Mouse (Mus musculus): ENCODE data around the gene Myo16.

The Myo16 gene

GRCm38 (mm10) chr8:10292600-10292999 lies 138.9 kb downstream of the Myo16 start:
- DNase-seq (ENCODE audit: extremely low spot score, low read depth, low spot score), result no peak

- no peak for DNase-seq (ENCODE audit: extremely low spot score, low read depth, low spot score)
Observed at GRCm38 (mm10) chr8:10300797-10301196, 147.1 kb downstream of the Myo16 start.

GRCm38 (mm10) chr8:10303061-10303460 lies 149.3 kb downstream of the Myo16 start:
- no peak for DNase-seq (ENCODE audit: extremely low spot score, low read depth, low spot score)

- no peak for DNase-seq (ENCODE audit: extremely low spot score, low read depth, low spot score)
Observed at GRCm38 (mm10) chr8:10303992-10304391, 150.3 kb downstream of the Myo16 start.

GRCm38 (mm10) chr8:10304721-10305120 lies 151.0 kb downstream of the Myo16 start:
- DNase-seq (ENCODE audit: extremely low spot score, low read depth, low spot score), result no peak

- no peak for DNase-seq (ENCODE audit: extremely low spot score, low read depth, low spot score)
Observed at GRCm38 (mm10) chr8:10307345-10307744, 153.6 kb downstream of the Myo16 start.

GRCm38 (mm10) chr8:10307770-10308476 lies 154.2 kb downstream of the Myo16 start:
- DNase-seq (ENCODE audit: extremely low spot score, low read depth, low spot score), result no peak

GRCm38 (mm10) chr8:10310470-10310869 lies 156.8 kb downstream of the Myo16 start:
- DNase-seq (ENCODE audit: extremely low spot score, low read depth, low spot score), result no peak

- DNase-seq (ENCODE audit: extremely low spot score, low read depth, low spot score), result no peak
Observed at GRCm38 (mm10) chr8:10312316-10312715, 158.6 kb downstream of the Myo16 start.

- DNase-seq (ENCODE audit: extremely low spot score, low read depth, low spot score), result no peak
Observed at GRCm38 (mm10) chr8:10316201-10316600, 162.5 kb downstream of the Myo16 start.

GRCm38 (mm10) chr8:10318103-10318502 lies 164.4 kb downstream of the Myo16 start:
- DNase-seq (ENCODE audit: extremely low spot score, low read depth, low spot score), result no peak

GRCm38 (mm10) chr8:10350451-10350850 lies 196.7 kb downstream of the Myo16 start:
- no peak for DNase-seq (ENCODE audit: extremely low spot score, low read depth, low spot score)

- no peak for DNase-seq (ENCODE audit: extremely low spot score, low read depth, low spot score)
Observed at GRCm38 (mm10) chr8:10358711-10359110, 205.0 kb downstream of the Myo16 start.

GRCm38 (mm10) chr8:10362949-10363348 lies 209.2 kb downstream of the Myo16 start:
- no peak for DNase-seq (ENCODE audit: extremely low spot score, low read depth, low spot score)

- no peak for DNase-seq (ENCODE audit: extremely low spot score, low read depth, low spot score)
Observed at GRCm38 (mm10) chr8:10363654-10364406, 210.1 kb downstream of the Myo16 start.

- DNase-seq (ENCODE audit: extremely low spot score, low read depth, low spot score), result no peak
Observed at GRCm38 (mm10) chr8:10366141-10366540, 212.4 kb downstream of the Myo16 start.

- no peak for DNase-seq (ENCODE audit: extremely low spot score, low read depth, low spot score)
Observed at GRCm38 (mm10) chr8:10372571-10372970, 218.9 kb downstream of the Myo16 start.

- no peak for DNase-seq (ENCODE audit: extremely low spot score, low read depth, low spot score)
Observed at GRCm38 (mm10) chr8:10387143-10387542, 233.4 kb downstream of the Myo16 start.

- no peak for DNase-seq (ENCODE audit: extremely low spot score, low read depth, low spot score)
Observed at GRCm38 (mm10) chr8:10391096-10391683, 237.5 kb downstream of the Myo16 start.

- DNase-seq (ENCODE audit: extremely low spot score, low read depth, low spot score), result no peak
Observed at GRCm38 (mm10) chr8:10391913-10392312, 238.2 kb downstream of the Myo16 start.

GRCm38 (mm10) chr8:10394506-10394905 lies 240.8 kb downstream of the Myo16 start:
- no peak for DNase-seq (ENCODE audit: extremely low spot score, low read depth, low spot score)

- DNase-seq (ENCODE audit: extremely low spot score, low read depth, low spot score), result no peak
Observed at GRCm38 (mm10) chr8:10395146-10395545, 241.4 kb downstream of the Myo16 start.

Data from hindlimb bud, embryonic 11.5 days (tissue).